Mouse (Mus musculus): Measurements from ENCODE around the gene Dcaf4. TPM values are rescaled to one million over a fixed set of nuclear protein-coding genes. Genes with fewer than 3 reads are reported as not detected.

Dcaf4 gene
- polyA plus RNA-seq, 1 experiment from 2014 or later = 8.0 TPM

- Histone ChIP-seq H3K9ac (replicated peaks) (no peak overlapping the region), H3K4me3 (ENCODE audit: low read depth, low read length) (no peak overlapping the region), H3K36me3 (replicated peaks; ENCODE audit: insufficient read depth, low read length) (no peaks in the 10 kb centered on the region), H3K27me3 (ENCODE audit: insufficient read depth, low read length) (peaks cover 7% of the 10 kb centered on the region), H3K27ac (ENCODE audit: low read depth) (no peak overlapping the region), H3K4me1 (ENCODE audit: insufficient read depth) (peaks cover 16% of the 10 kb centered on the region), H3K4me2 (ENCODE audit: low read depth, low read length) (no peak overlapping the region), H3K9me3 (ENCODE audit: low read length) (no peaks in the 10 kb centered on the region)
- no peak for DNase-seq
- no peak for ATAC-seq
- TF ChIP-seq EP300 (IDR thresholded peaks at IDR 0.05; ENCODE audit: low read depth) = no peak
- TF ChIP-seq CTCF (IDR thresholded peaks at IDR 0.05; ENCODE audit: low read depth) = peak; percentile 11; the same call in 1 of the 2 replicates
- 61% methylated on average over 7 of the region's 7 CpGs for WGBS (ENCODE audit: insufficient replicate concordance)
Measured at GRCm38 (mm10) chr12:83479818-83480401, 40.4 kb upstream of the Dcaf4 start.

GRCm38 (mm10) chr12:83481439-83481838, 38.8 kb upstream of the Dcaf4 start:
- WGBS (ENCODE audit: insufficient replicate concordance) = 79% methylated on average over 4 of the region's 4 CpGs
- no peak for ATAC-seq
- no peak for DNase-seq

GRCm38 (mm10) chr12:83483653-83484052, 36.6 kb upstream of the Dcaf4 start:
- peaks cover 29% of the 10 kb centered on the region for H3K4me1 ChIP-seq (ENCODE audit: insufficient read depth)
- no peak for ATAC-seq
- TF ChIP-seq EP300 (IDR thresholded peaks at IDR 0.05; ENCODE audit: low read depth) (no peak), CTCF (IDR thresholded peaks at IDR 0.05; ENCODE audit: low read depth) (no peak)

More at GRCm38 (mm10) chr12:83481439-83481838, 38.8 kb upstream of the Dcaf4 start:
- no peak overlapping the region for H3K9ac ChIP-seq (replicated peaks)
- H3K4me1 ChIP-seq (ENCODE audit: insufficient read depth) = peaks cover 26% of the 10 kb centered on the region
- H3K27ac ChIP-seq (ENCODE audit: low read depth) = no peak overlapping the region
- H3K4me2 ChIP-seq (ENCODE audit: low read depth, low read length) = no peak overlapping the region
- peaks cover 22% of the 10 kb centered on the region for H3K27me3 ChIP-seq (ENCODE audit: insufficient read depth, low read length)
- H3K4me3 ChIP-seq (ENCODE audit: low read depth, low read length) = no peak overlapping the region
- no peaks in the 10 kb centered on the region for H3K36me3 ChIP-seq (replicated peaks; ENCODE audit: insufficient read depth, low read length)
- TF ChIP-seq CTCF (IDR thresholded peaks at IDR 0.05; ENCODE audit: low read depth) (no peak), EP300 (IDR thresholded peaks at IDR 0.05; ENCODE audit: low read depth) (no peak)
- H3K9me3 ChIP-seq (ENCODE audit: low read length) = no peaks in the 10 kb centered on the region

GRCm38 (mm10) chr12:83484855-83485745, 35.2 kb upstream of the Dcaf4 start:
- Histone ChIP-seq H3K27ac (ENCODE audit: low read depth) (no peak overlapping the region), H3K4me3 (ENCODE audit: low read depth, low read length) (peak overlapping the region; percentile 78), H3K27me3 (ENCODE audit: insufficient read depth, low read length) (peaks cover 28% of the 10 kb centered on the region), H3K4me2 (ENCODE audit: low read depth, low read length) (peak overlapping the region; percentile 88), H3K9ac (replicated peaks) (peak overlapping the region; percentile 86; the same call in 1 of the 2 replicates), H3K36me3 (replicated peaks; ENCODE audit: insufficient read depth, low read length) (no peaks in the 10 kb centered on the region), H3K9me3 (ENCODE audit: low read length) (no peaks in the 10 kb centered on the region), H3K4me1 (ENCODE audit: insufficient read depth) (peaks cover 26% of the 10 kb centered on the region)
- 7% methylated on average over 24 of the region's 24 CpGs for WGBS (ENCODE audit: insufficient replicate concordance)
- DNase-seq = no peak
- ATAC-seq = no peak
- TF ChIP-seq EP300 (IDR thresholded peaks at IDR 0.05; ENCODE audit: low read depth) = no peak
- TF ChIP-seq CTCF (IDR thresholded peaks at IDR 0.05; ENCODE audit: low read depth) = peak; percentile 27

More at GRCm38 (mm10) chr12:83483653-83484052, 36.6 kb upstream of the Dcaf4 start:
- DNase-seq = no peak
- WGBS (ENCODE audit: insufficient replicate concordance) = 58% methylated on average over 5 of the region's 5 CpGs
- Histone ChIP-seq H3K36me3 (replicated peaks; ENCODE audit: insufficient read depth, low read length) (no peaks in the 10 kb centered on the region), H3K4me2 (ENCODE audit: low read depth, low read length) (no peak overlapping the region), H3K9ac (replicated peaks) (no peak overlapping the region), H3K27ac (ENCODE audit: low read depth) (no peak overlapping the region), H3K9me3 (ENCODE audit: low read length) (no peaks in the 10 kb centered on the region), H3K27me3 (ENCODE audit: insufficient read depth, low read length) (peaks cover 28% of the 10 kb centered on the region), H3K4me3 (ENCODE audit: low read depth, low read length) (no peak overlapping the region)

GRCm38 (mm10) chr12:83485911-83486670, 34.2 kb upstream of the Dcaf4 start:
- Histone ChIP-seq H3K27me3 (ENCODE audit: insufficient read depth, low read length) (peaks cover 28% of the 10 kb centered on the region), H3K4me1 (ENCODE audit: insufficient read depth) (peaks cover 22% of the 10 kb centered on the region; the same call in 1 of the 2 replicates), H3K4me2 (ENCODE audit: low read depth, low read length) (peak overlapping the region; percentile 88), H3K36me3 (replicated peaks; ENCODE audit: insufficient read depth, low read length) (no peaks in the 10 kb centered on the region), H3K9ac (replicated peaks) (peak overlapping the region; percentile 86), H3K27ac (ENCODE audit: low read depth) (peak overlapping the region; percentile 88), H3K9me3 (ENCODE audit: low read length) (no peaks in the 10 kb centered on the region), H3K4me3 (ENCODE audit: low read depth, low read length) (peak overlapping the region; percentile 78)
- DNase-seq = peak; percentile 35
- 1% methylated on average over 52 of the region's 53 CpGs for WGBS (ENCODE audit: insufficient replicate concordance)
- no peak; the same call in 1 of the 2 replicates for TF ChIP-seq CTCF (IDR thresholded peaks at IDR 0.05; ENCODE audit: low read depth)
- TF ChIP-seq EP300 (IDR thresholded peaks at IDR 0.05; ENCODE audit: low read depth) = no peak
- 0 out of 2 replicates have a peak, but pooled peaks have one; percentile 1 for ATAC-seq
